20 mouse cellular contexts compared by ENCODE assay signal in the genomic region with DNA sequence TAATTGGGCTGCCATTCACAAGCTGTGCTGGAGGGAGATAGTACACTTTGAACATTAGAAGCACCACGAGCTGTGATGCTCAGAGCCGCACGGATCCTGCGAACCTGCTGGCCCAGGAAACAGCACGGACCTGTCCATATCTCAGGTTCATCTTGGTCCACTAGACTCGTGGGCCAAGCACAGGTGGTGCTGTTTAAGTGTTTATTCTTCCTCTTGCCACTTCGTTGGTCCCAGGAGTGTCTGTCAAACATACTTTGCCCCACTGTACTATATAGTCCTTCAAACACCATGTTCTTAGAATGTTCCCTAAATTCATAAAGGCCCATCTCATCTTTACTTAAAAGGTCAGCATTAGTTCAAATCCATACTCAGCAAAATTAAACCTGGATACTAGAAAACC.
DNase-seq lines count a peak whose midpoint lies in the region; ATAC-seq and TF ChIP-seq lines count a peak whose summit lies in the region.
"Had no signal": no experiment of that assay in that cellular context is flagged by ENCODE, and none has a peak within 500 bp of the region (broad histone marks: within the 10 kb centered on the region; RNA-seq: fewer than 3 reads in every experiment).

No protein-coding gene starts in this region.

- H3K4me2 ChIP-seq in lung, embryonic 16.5 days (ENCODE audit: low read depth, low read length), result no peak overlapping the region
- H3K4me2 ChIP-seq in lung, postnatal 0 days (replicated peaks; ENCODE audit: low read depth, low read length), result no peak overlapping the region

- no peaks in the 10 kb centered on the region for H3K27me3 ChIP-seq in lung, embryonic 16.5 days (ENCODE audit: control insufficient read depth, insufficient read depth, low read depth, low read length)
- H3K27me3 ChIP-seq in lung, postnatal 0 days (replicated peaks; ENCODE audit: insufficient read depth, low read length), result no peaks in the 10 kb centered on the region
- H3K27me3 ChIP-seq: Patski had no signal

- peaks cover 3% of the 10 kb centered on the region; the same call in 1 of the 2 replicates for H3K4me1 ChIP-seq in lung, embryonic 16.5 days (replicated peaks; ENCODE audit: control insufficient read depth, insufficient read depth, low read length)
- H3K4me1 ChIP-seq in lung, postnatal 0 days (ENCODE audit: insufficient read depth, low read depth, low read length), result no peaks in the 10 kb centered on the region
- peaks cover 6% of the 10 kb centered on the region for H3K4me1 ChIP-seq in lung, adult 2 months (ENCODE audit: control insufficient read depth, insufficient read depth, low read length)

- peak; percentile 31; the same call in 1 of the 2 replicates for TF ChIP-seq EP300 in lung, postnatal 0 days (IDR thresholded peaks at IDR 0.05)

- no peak for TF ChIP-seq POLR2A in lung, adult 2 months (IDR thresholded peaks at IDR 0.05; ENCODE audit: borderline replicate concordance, extremely low read depth, low read depth, low read length)

- no peaks in the 10 kb centered on the region for H3K36me3 ChIP-seq in lung, embryonic 16.5 days (ENCODE audit: control insufficient read depth, insufficient read depth, low read length)
- no peaks in the 10 kb centered on the region for H3K36me3 ChIP-seq in lung, postnatal 0 days (ENCODE audit: insufficient read depth, low read length)
- H3K36me3 ChIP-seq: G1E had no signal

- no peak overlapping the region for H3K4me3 ChIP-seq in lung, embryonic 16.5 days (ENCODE audit: low read length)
- no peak overlapping the region for H3K4me3 ChIP-seq in lung, postnatal 0 days (ENCODE audit: low read depth, low read length)
- H3K4me3 ChIP-seq in lung, adult 2 months (replicated peaks; ENCODE audit: extremely low read depth, low read depth, low read length), result no peak overlapping the region

- no peak overlapping the region; the same call in 1 of the 2 replicates for H3K27ac ChIP-seq in lung, embryonic 16.5 days (ENCODE audit: low read length)
- H3K27ac ChIP-seq in lung, postnatal 0 days (ENCODE audit: low read length), result no peak overlapping the region

- 64% methylated on average over 7 of the region's 7 CpGs for WGBS in lung, embryonic 16.5 days
- 52% methylated on average over 7 of the region's 7 CpGs for WGBS in lung, postnatal 0 days
- WGBS in lung, adult 2 months, result 67% methylated on average over 7 of the region's 7 CpGs

- no peak for TF ChIP-seq CTCF in lung, postnatal 0 days (IDR thresholded peaks at IDR 0.05)
- TF ChIP-seq CTCF in lung, adult 2 months (IDR thresholded peaks at IDR 0.05; ENCODE audit: insufficient read depth, low read length), result no peak

- H3K9ac ChIP-seq in lung, embryonic 16.5 days (ENCODE audit: low read length), result no peak overlapping the region
- no peak overlapping the region for H3K9ac ChIP-seq in lung, postnatal 0 days (replicated peaks; ENCODE audit: low read depth)

- no peak for DNase-seq in lung, postnatal 4 days
- DNase-seq in lung, postnatal 0 days (ENCODE audit: low spot score), result peak; percentile 30
- no peak for DNase-seq in lung, postnatal 25 days (ENCODE audit: low spot score)
- DNase-seq in lung, postnatal 36 days, result peak; percentile 29
- no peak for DNase-seq in lung, adult 2 months
- DNase-seq: adrenal gland, adult 2 months; adrenal gland, adult 8-10 months; adrenal gland, postnatal 10 days; adrenal gland, postnatal 14 days; adrenal gland, postnatal 25 days; adrenal gland, postnatal 36 days; B cell, adult 2 months; cerebellum, adult 11 months; cerebellum, adult 11-12 months; cerebellum, adult 18-20 months had no signal

- ATAC-seq in lung, embryonic 16.5 days (ENCODE audit: low read depth), result peak; percentile 55
- ATAC-seq in lung, postnatal 0 days, result peak; percentile 60
- ATAC-seq: activated CD4-positive, CD25-positive, alpha-beta regulatory T cell, adult 4 months; CD4-positive, CD25-positive, alpha-beta regulatory T cell, adult 4 months; Patski had no signal

- H3K9me3 ChIP-seq in lung, embryonic 16.5 days (ENCODE audit: control insufficient read depth, low read length), result no peaks in the 10 kb centered on the region
- H3K9me3 ChIP-seq in lung, postnatal 0 days (ENCODE audit: low read length), result no peaks in the 10 kb centered on the region

Comparison
In these comparisons a context has a peak if more than half of its experiments do, and no peak if none do; other contexts are left out.
1. DNase-seq: peak in lung, postnatal 0 days (single experiment) and lung, postnatal 36 days (single experiment); none in lung, postnatal 4 days (0 of 2), lung, postnatal 25 days (single experiment) and lung, adult 2 months (single experiment).